Mouse (Mus musculus): Measurements from ENCODE around the gene Rsrc2. TPM values are rescaled to one million over a fixed set of nuclear protein-coding genes. Genes with fewer than 3 reads are reported as not detected.
A peak's percentile ranks its signal among the peaks of the same experiment; 100 is the strongest.
"Not testable (repeated sequence)": the region's sequence is repeated elsewhere in the genome, so short reads cannot be mapped to it uniquely, and the experiment has no call there.

Gene Rsrc2
- 106 and 111 TPM in 2 replicates for polyA plus RNA-seq (2015; fragmentation: Nextera tagmentation; extraction: Ambion mirVana)

- H3K4me2 ChIP-seq (ENCODE audit: low read length) = peak within 1 kb of the TSS; percentile 77
- H3K4me1 ChIP-seq (ENCODE audit: control insufficient read depth, insufficient read depth, low read depth, low read length) = peaks cover 23% of the 10 kb centered on the region
- H3K9me3 ChIP-seq (ENCODE audit: control insufficient read depth, low read length) = no peaks in the 10 kb centered on the region
- under 1% methylated on average over 63 of the region's 63 CpGs for WGBS
- peak within 1 kb of the TSS; percentile 76 for H3K9ac ChIP-seq (ENCODE audit: low read depth, low read length)
- H3K36me3 ChIP-seq (ENCODE audit: control insufficient read depth, insufficient read depth, low read length) = peaks cover 2% of the 10 kb centered on the region; the same call in 1 of the 2 replicates
- H3K27me3 ChIP-seq (replicated peaks; ENCODE audit: control insufficient read depth, insufficient read depth, low read length) = no peaks in the 10 kb centered on the region
- peak within 1 kb of the TSS; percentile 59 for H3K4me3 ChIP-seq (ENCODE audit: low read length)
- H3K27ac ChIP-seq (ENCODE audit: low read depth, low read length) = peak within 1 kb of the TSS; percentile 99
- peak; percentile 99 for ATAC-seq
Measured at GRCm38 (mm10) chr5:123749065-123750064, at the start of gene Rsrc2, which contains the start of gene Kntc1. Gene Rsrc2, minus strand, starts transcription at chr5:123749414. Gene Kntc1, plus strand, starts transcription at chr5:123749716.

- ATAC-seq = no peak
- Histone ChIP-seq H3K4me2 (ENCODE audit: low read length) (no peak overlapping the region), H3K4me1 (ENCODE audit: control insufficient read depth, insufficient read depth, low read depth, low read length) (no peaks in the 10 kb centered on the region), H3K27ac (ENCODE audit: low read depth, low read length) (no peak overlapping the region), H3K27me3 (replicated peaks; ENCODE audit: control insufficient read depth, insufficient read depth, low read length) (no peaks in the 10 kb centered on the region), H3K36me3 (ENCODE audit: control insufficient read depth, insufficient read depth, low read length) (no peaks in the 10 kb centered on the region), H3K9me3 (ENCODE audit: control insufficient read depth, low read length) (no peaks in the 10 kb centered on the region), H3K4me3 (ENCODE audit: low read length) (no peak overlapping the region), H3K9ac (ENCODE audit: low read depth, low read length) (no peak overlapping the region)
- 81% methylated on average over 2 of the region's 2 CpGs for WGBS
Measured at GRCm38 (mm10) chr5:123793081-123793480, 43.9 kb upstream of the Rsrc2 start.

DNA sequence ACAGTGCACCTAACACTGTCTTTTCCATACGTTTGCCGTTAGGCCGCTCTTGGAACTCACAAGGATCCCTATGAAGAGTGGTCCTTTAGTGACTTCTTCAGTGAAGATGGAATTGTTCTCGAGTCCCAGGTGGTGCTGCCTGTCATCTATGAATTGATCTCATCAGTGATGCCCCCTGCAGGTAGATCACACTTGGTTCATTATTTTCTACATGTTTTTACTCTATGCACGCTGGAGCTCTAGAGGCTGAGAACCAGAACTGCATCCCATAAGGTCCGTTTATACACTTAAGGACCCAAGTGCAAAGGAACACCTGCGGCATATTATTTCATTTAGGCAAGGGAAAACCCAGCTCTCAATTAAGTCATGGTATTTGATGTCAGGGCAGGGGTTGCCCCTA is 39.8 kb upstream of the Rsrc2 start:
- 91% methylated on average over 7 of the region's 7 CpGs for WGBS
- no peak for ATAC-seq

DNA sequence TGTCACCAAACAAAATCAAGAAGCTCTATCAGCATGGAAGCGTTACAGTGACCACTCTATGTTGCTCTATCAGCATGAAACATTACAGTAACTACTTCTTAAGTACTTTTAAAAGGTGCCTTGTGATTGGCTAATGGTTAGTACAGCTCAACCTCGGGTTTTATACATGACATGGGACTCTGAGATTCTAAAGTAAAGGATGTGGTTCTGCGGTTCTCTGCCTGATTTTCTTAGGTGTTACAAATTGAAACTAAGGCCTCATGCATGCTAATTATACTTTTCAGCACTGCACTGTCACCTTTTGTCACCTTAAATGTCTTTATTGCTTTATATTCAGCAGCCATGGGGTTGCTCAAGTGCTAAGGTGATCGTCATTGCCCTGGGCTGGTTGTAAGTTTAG is 32.6 kb upstream of the Rsrc2 start:
- Histone ChIP-seq H3K4me1 (ENCODE audit: control insufficient read depth, insufficient read depth, low read depth, low read length) (no peaks in the 10 kb centered on the region), H3K4me2 (ENCODE audit: low read length) (no peak overlapping the region), H3K9ac (ENCODE audit: low read depth, low read length) (no peak overlapping the region), H3K27ac (ENCODE audit: low read depth, low read length) (no peak overlapping the region), H3K36me3 (ENCODE audit: control insufficient read depth, insufficient read depth, low read length) (no peaks in the 10 kb centered on the region), H3K4me3 (ENCODE audit: low read length) (no peak overlapping the region), H3K9me3 (ENCODE audit: control insufficient read depth, low read length) (no peaks in the 10 kb centered on the region), H3K27me3 (replicated peaks; ENCODE audit: control insufficient read depth, insufficient read depth, low read length) (no peaks in the 10 kb centered on the region)
- no peak for ATAC-seq
- WGBS = 95% methylated on average over 4 of the region's 4 CpGs

More for the DNA sequence above, 39.8 kb upstream of the Rsrc2 start:
- Histone ChIP-seq H3K36me3 (ENCODE audit: control insufficient read depth, insufficient read depth, low read length) (peaks cover 2% of the 10 kb centered on the region; the same call in 1 of the 2 replicates), H3K4me2 (ENCODE audit: low read length) (no peak overlapping the region), H3K9me3 (ENCODE audit: control insufficient read depth, low read length) (no peaks in the 10 kb centered on the region), H3K4me1 (ENCODE audit: control insufficient read depth, insufficient read depth, low read depth, low read length) (no peaks in the 10 kb centered on the region), H3K27ac (ENCODE audit: low read depth, low read length) (no peak overlapping the region), H3K4me3 (ENCODE audit: low read length) (no peak overlapping the region), H3K9ac (ENCODE audit: low read depth, low read length) (no peak overlapping the region), H3K27me3 (replicated peaks; ENCODE audit: control insufficient read depth, insufficient read depth, low read length) (no peaks in the 10 kb centered on the region)

DNA sequence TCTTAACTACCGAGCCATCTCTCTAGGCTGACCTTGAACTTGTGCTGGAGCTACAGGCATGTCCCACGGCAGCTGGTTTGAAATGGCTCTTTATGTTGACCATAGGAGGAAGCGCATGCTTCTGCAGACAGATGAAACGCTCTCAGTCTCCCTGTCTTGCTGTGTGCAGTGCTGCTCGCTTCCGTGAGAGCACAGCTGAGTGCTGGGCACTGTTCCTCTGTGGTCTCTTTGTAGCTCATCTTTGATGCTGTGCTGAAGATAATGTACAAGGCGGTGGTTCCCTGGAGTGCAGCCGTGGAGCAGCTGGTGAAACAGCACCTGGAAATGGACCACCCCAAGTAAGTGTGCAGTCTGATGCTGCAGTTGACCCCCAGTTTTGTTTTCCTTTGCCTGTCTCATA is 31.5 kb upstream of the Rsrc2 start:
- Histone ChIP-seq H3K9ac (ENCODE audit: low read depth, low read length) (no peak overlapping the region), H3K4me3 (ENCODE audit: low read length) (no peak overlapping the region), H3K4me2 (ENCODE audit: low read length) (no peak overlapping the region), H3K36me3 (ENCODE audit: control insufficient read depth, insufficient read depth, low read length) (no peaks in the 10 kb centered on the region), H3K27me3 (replicated peaks; ENCODE audit: control insufficient read depth, insufficient read depth, low read length) (no peaks in the 10 kb centered on the region), H3K27ac (ENCODE audit: low read depth, low read length) (no peak overlapping the region), H3K9me3 (ENCODE audit: control insufficient read depth, low read length) (no peaks in the 10 kb centered on the region), H3K4me1 (ENCODE audit: control insufficient read depth, insufficient read depth, low read depth, low read length) (no peaks in the 10 kb centered on the region)
- 95% methylated on average over 8 of the region's 8 CpGs for WGBS
- ATAC-seq = no peak

DNA sequence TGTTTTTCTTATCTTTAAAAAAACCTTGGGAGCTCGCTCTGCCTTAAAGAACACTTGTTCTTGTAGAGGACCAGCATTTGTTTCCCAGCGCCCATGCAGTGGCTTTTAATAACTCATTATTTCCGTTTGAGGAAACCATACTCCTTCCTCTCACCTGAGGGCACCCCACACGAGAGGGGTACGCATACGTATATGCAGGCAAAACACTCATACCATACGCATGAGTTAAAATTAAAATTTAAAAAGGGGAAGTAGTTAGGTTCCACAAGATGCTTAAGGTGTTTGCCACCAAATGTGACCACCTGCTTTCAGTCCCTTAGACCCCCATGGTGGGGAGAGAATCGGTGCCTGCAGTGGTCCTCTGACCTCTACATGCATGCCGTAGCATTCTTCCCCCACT is 24.2 kb upstream of the Rsrc2 start:
- Histone ChIP-seq H3K27me3 (replicated peaks; ENCODE audit: control insufficient read depth, insufficient read depth, low read length) (no peaks in the 10 kb centered on the region), H3K4me2 (ENCODE audit: low read length) (no peak overlapping the region), H3K4me3 (ENCODE audit: low read length) (no peak overlapping the region), H3K4me1 (ENCODE audit: control insufficient read depth, insufficient read depth, low read depth, low read length) (no peaks in the 10 kb centered on the region), H3K9me3 (ENCODE audit: control insufficient read depth, low read length) (no peaks in the 10 kb centered on the region), H3K36me3 (ENCODE audit: control insufficient read depth, insufficient read depth, low read length) (no peaks in the 10 kb centered on the region), H3K27ac (ENCODE audit: low read depth, low read length) (no peak overlapping the region), H3K9ac (ENCODE audit: low read depth, low read length) (no peak overlapping the region)
- no peak for ATAC-seq
- WGBS = 93% methylated on average over 9 of the region's 9 CpGs

DNA sequence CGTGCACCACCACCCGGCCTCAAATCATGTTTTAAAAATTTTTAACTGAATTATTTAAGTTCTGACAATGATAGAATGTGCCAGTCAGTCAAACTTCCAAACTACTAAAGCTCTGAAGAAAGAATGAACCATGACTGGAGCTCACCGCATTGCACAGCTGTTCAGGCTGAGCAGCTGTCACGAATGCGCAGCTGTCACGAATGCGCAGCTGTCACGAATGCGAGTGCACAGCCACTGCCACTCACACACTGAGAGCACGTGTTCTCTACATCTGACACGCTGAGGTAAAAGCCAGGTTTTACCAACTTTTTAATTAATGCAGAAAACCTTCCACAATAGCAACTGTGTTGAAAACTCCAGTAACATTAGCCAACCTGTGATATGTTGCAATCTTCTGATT is 17.2 kb upstream of the Rsrc2 start:
- H3K4me3 ChIP-seq (ENCODE audit: low read length); H3K9me3 ChIP-seq (ENCODE audit: control insufficient read depth, low read length); H3K27me3 ChIP-seq (replicated peaks; ENCODE audit: control insufficient read depth, insufficient read depth, low read length); H3K4me2 ChIP-seq (ENCODE audit: low read length); ATAC-seq; H3K27ac ChIP-seq (ENCODE audit: low read depth, low read length); H3K9ac ChIP-seq (ENCODE audit: low read depth, low read length); H3K36me3 ChIP-seq (ENCODE audit: control insufficient read depth, insufficient read depth, low read length); H3K4me1 ChIP-seq (ENCODE audit: control insufficient read depth, insufficient read depth, low read depth, low read length): not testable (repeated sequence)
- 93% methylated on average over 11 of the region's 11 CpGs for WGBS

GRCm38 (mm10) chr5:123765506-123765905 is 16.3 kb upstream of the Rsrc2 start:
- H3K4me3 ChIP-seq (ENCODE audit: low read length) = no peak overlapping the region
- H3K27me3 ChIP-seq (replicated peaks; ENCODE audit: control insufficient read depth, insufficient read depth, low read length) = no peaks in the 10 kb centered on the region
- WGBS = 97% methylated on average over 11 of the region's 11 CpGs
- no peaks in the 10 kb centered on the region for H3K36me3 ChIP-seq (ENCODE audit: control insufficient read depth, insufficient read depth, low read length)
- H3K9me3 ChIP-seq (ENCODE audit: control insufficient read depth, low read length) = no peaks in the 10 kb centered on the region
- no peak for ATAC-seq
- H3K4me1 ChIP-seq (ENCODE audit: control insufficient read depth, insufficient read depth, low read depth, low read length) = no peaks in the 10 kb centered on the region
- no peak overlapping the region for H3K27ac ChIP-seq (ENCODE audit: low read depth, low read length)
- H3K4me2 ChIP-seq (ENCODE audit: low read length) = no peak overlapping the region
- no peak overlapping the region for H3K9ac ChIP-seq (ENCODE audit: low read depth, low read length)

- Histone ChIP-seq H3K4me2 (ENCODE audit: low read length) (peak overlapping the region; percentile 60), H3K27me3 (replicated peaks; ENCODE audit: control insufficient read depth, insufficient read depth, low read length) (no peaks in the 10 kb centered on the region), H3K9me3 (ENCODE audit: control insufficient read depth, low read length) (no peaks in the 10 kb centered on the region), H3K4me3 (ENCODE audit: low read length) (peak overlapping the region; percentile 59), H3K9ac (ENCODE audit: low read depth, low read length) (peak overlapping the region; percentile 76), H3K27ac (ENCODE audit: low read depth, low read length) (peak overlapping the region; percentile 99), H3K36me3 (ENCODE audit: control insufficient read depth, insufficient read depth, low read length) (peaks cover 10% of the 10 kb centered on the region), H3K4me1 (ENCODE audit: control insufficient read depth, insufficient read depth, low read depth, low read length) (peaks cover 23% of the 10 kb centered on the region)
- ATAC-seq = no peak
- under 1% methylated on average over 18 of the region's 18 CpGs for WGBS
Measured at GRCm38 (mm10) chr5:123748339-123749064, 712 bp downstream of the Rsrc2 start.
